Mouse (Mus musculus): ENCODE measurements around the gene Klhl8.

- TF ChIP-seq ETS1 (IDR thresholded peaks at IDR 0.05; ENCODE audit: low read depth, low read length) (no peak), MXI1 (IDR thresholded peaks at IDR 0.05; ENCODE audit: low read depth, low read length) (no peak), RCOR1 (IDR thresholded peaks at IDR 0.05; ENCODE audit: low read depth, low read length) (no peak), CTCF (IDR thresholded peaks at IDR 0.05 in 2 of 3, conservative IDR thresholded peaks at IDR 0.05 in 1 of 3; ENCODE audit: control insufficient read depth in 1 of 3, insufficient read depth in 1 of 3, low read depth in 2 of 3, low read length in 3 of 3, poor library complexity in 1 of 3, severe bottlenecking in 1 of 3) (no peak; a peak in 1 of 6 replicates)
Measured at GRCm38 (mm10) chr5:103830886-103831285, 80.2 kb downstream of the Klhl8 start.
